Mouse (Mus musculus) pancreas, adult 10 weeks (tissue): ENCODE data around the gene Scai. TPM values are rescaled to one million over a fixed set of nuclear protein-coding genes. Genes with fewer than 3 reads are reported as not detected.

Experiments
- polyA plus RNA-seq: library from polyadenylated mRNA; stranded (reverse); fragments of 350-450 nt; fragmentation: Illumina TruSeq; extraction: RNeasy Lipid Tissue Mini Kit (QIAGEN cat#74804); gene quantifications from one replicate; pipeline ENCODE4 v1.2.3, GENCODE M21; 2015; ENCODE audit warnings: low read depth, low replicate concordance; ENCODE audit not compliant: insufficient read depth

Scai gene
- polyA plus RNA-seq: 1.2 TPM

DNA sequence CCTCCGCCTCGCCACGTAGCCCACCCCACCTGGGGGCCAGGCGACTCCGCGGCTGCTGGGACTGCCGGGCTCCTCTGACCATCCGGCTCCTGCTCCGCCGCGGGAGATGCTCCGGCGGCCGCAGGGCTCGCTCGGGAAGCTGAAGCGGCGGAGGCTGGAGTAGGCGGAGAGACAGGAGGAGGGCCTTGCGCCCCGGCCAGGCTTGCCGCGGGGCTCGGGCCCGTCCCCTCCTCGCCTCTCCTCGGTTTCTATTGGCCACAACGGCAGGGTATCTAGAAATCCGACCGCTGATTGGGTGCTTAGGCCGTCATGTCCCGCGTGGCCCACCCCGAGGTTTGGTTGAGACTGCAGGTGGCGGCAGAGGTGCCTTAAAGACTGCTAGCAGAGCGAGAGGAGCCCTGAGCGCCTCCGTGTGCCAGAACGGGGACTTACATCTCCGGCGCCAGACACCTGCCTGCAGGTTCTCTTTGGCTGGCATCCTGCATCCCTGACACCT lies at the start of gene Scai:
Gene Scai, minus strand, starts transcription at position 174 of the 496 bp plus-strand sequence.

DNA sequence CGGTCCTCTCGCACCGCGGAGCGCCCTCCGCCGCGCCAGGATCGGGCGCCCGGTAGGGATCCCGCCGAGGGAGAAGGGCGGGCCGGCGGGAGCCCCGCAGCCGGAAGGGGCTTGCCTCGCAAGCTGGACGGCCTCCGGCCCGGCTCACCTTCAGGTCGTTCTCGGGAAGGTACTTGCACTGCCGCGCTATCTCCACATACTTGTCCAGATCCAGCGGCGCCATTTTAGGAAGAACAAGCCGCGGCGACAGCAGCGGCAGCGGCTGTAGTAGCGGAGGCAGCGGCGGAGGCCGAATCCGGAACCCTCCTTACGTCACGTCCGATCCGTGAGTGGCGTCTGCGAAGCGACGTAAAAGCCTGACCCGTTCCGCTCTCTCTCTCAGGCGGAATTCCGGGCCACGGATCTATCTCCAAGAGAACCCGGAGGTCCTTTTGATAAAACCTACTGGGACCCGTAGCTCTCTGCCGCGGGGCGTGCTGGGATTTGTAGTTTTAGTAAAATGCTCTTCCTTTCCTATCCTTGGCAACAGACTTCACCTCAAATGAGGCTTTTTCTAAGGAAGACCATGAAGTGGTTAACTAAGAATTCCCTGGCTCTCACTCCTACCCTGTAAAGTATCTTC lies 35.6 kb upstream of the Scai start, which contains the start of gene Ppp6c:
Gene Ppp6c, minus strand, starts transcription at position 433 of the 622 bp plus-strand sequence.

DNA sequence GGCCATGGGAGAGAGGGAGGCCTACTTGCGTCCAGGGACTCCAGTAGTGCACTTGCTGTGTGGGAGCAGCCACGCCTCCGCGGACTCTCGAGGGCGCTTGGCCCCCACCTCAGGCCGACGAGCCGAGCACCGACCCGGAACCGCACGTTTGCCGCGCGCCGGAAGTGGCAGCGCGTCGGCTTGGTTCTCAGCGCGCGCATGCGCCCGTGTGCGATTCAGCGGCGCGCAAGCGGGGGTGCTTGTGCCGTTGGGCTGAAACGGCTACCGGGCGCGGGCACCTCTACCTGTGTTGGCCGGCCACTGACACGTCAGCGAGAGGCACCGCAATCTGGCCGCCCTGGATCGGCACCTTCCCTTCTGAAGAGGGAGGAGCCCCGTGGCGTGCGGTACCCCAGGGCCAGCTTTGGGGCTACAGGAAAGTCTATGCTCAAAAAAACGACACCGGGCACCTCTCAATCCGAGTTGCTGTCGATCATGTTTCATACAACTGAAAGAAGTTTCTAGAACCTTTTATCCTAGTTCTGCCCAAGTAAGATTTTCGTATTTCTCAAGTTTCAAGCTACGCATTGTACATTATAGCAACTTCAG lies 125.0 kb downstream of the Scai start, which contains the start of gene Golga1:
Gene Golga1, minus strand, starts transcription at position 142 of the 588 bp plus-strand sequence.

Other genes starting within 250 kb of the Scai start
- gene Wdr38, start 193.3 kb downstream of the Scai start, polyA plus RNA-seq: not detected
- gene Arpc5l, start 185.4 kb downstream of the Scai start, polyA plus RNA-seq: 20.1 TPM
- 259 TPM for gene Rpl35, start 185.1 kb downstream of the Scai start, polyA plus RNA-seq
- 18.0 TPM for gene Golga1, start 125.2 kb downstream of the Scai start, polyA plus RNA-seq
- gene Ppp6c, start 35.7 kb upstream of the Scai start, polyA plus RNA-seq: 9.6 TPM